20 mouse cellular contexts compared by ENCODE assay signal in genomic region chr4:138073086-138073485, GRCm38 (mm10).
DNase-seq lines count a peak whose midpoint lies in the region; ATAC-seq and TF ChIP-seq lines count a peak whose summit lies in the region.
"Had no signal": no experiment of that assay in that cellular context is flagged by ENCODE, and none has a peak within 500 bp of the region (broad histone marks: within the 10 kb centered on the region; RNA-seq: fewer than 3 reads in every experiment).

No protein-coding gene starts in this region.

- no peaks in the 10 kb centered on the region for H3K9me3 ChIP-seq in heart, embryonic 15.5 days (replicated peaks)
- no peaks in the 10 kb centered on the region for H3K9me3 ChIP-seq in midbrain, embryonic 16.5 days (replicated peaks; ENCODE audit: control insufficient read depth, low read length, poor library complexity, severe bottlenecking)
- H3K9me3 ChIP-seq in midbrain, embryonic 14.5 days (ENCODE audit: control insufficient read depth, low read length) = no peaks in the 10 kb centered on the region
- H3K9me3 ChIP-seq: embryonic facial prominence, embryonic 15.5 days; megakaryocyte, embryonic 14.5 days; midbrain, embryonic 13.5 days; neural tube, embryonic 13.5 days had no signal

- no peak overlapping the region for H3K4me3 ChIP-seq in heart, embryonic 15.5 days
- H3K4me3 ChIP-seq in kidney, adult 2 months (ENCODE audit: insufficient read depth, low read depth, low read length) = no peak overlapping the region
- H3K4me3 ChIP-seq in midbrain, embryonic 16.5 days (ENCODE audit: low read depth, low read length) = no peak overlapping the region
- no peak overlapping the region for H3K4me3 ChIP-seq in midbrain, embryonic 14.5 days (replicated peaks; ENCODE audit: low read depth, low read length)
- H3K4me3 ChIP-seq: embryonic facial prominence, embryonic 15.5 days; heart, adult 2 months; megakaryocyte, embryonic 14.5 days; midbrain, embryonic 13.5 days; neural tube, embryonic 13.5 days had no signal

- no peaks in the 10 kb centered on the region for H3K36me3 ChIP-seq in heart, embryonic 15.5 days
- H3K36me3 ChIP-seq in kidney, adult 2 months (ENCODE audit: control insufficient read depth, insufficient read depth, low read length) = no peaks in the 10 kb centered on the region; the same call in 1 of the 2 replicates
- no peaks in the 10 kb centered on the region for H3K36me3 ChIP-seq in midbrain, embryonic 16.5 days (ENCODE audit: control insufficient read depth, insufficient read depth, low read length)
- H3K36me3 ChIP-seq in midbrain, embryonic 14.5 days (ENCODE audit: control insufficient read depth, insufficient read depth, low read length) = peaks cover 26% of the 10 kb centered on the region

- H3K9ac ChIP-seq in heart, embryonic 15.5 days = no peak overlapping the region
- H3K9ac ChIP-seq in midbrain, embryonic 16.5 days (ENCODE audit: low read depth, low read length) = no peak overlapping the region
- H3K9ac ChIP-seq in midbrain, embryonic 14.5 days (replicated peaks; ENCODE audit: low read length) = no peak overlapping the region
- H3K9ac ChIP-seq: embryonic facial prominence, embryonic 15.5 days; liver, embryonic 14.5 days; lung, embryonic 14.5 days; midbrain, embryonic 13.5 days; neural tube, embryonic 13.5 days had no signal

- H3K4me1 ChIP-seq in heart, embryonic 15.5 days (replicated peaks) = peaks cover 24% of the 10 kb centered on the region
- H3K4me1 ChIP-seq in kidney, adult 2 months (ENCODE audit: control insufficient read depth, insufficient read depth, low read length) = peaks cover 20% of the 10 kb centered on the region
- H3K4me1 ChIP-seq in midbrain, embryonic 16.5 days (ENCODE audit: control insufficient read depth, insufficient read depth, low read length) = peaks cover 7% of the 10 kb centered on the region; the same call in 1 of the 2 replicates
- no peaks in the 10 kb centered on the region for H3K4me1 ChIP-seq in midbrain, embryonic 14.5 days (ENCODE audit: control insufficient read depth, insufficient read depth, low read length)

- peak overlapping the region; percentile 14; the same call in 1 of the 2 replicates for H3K27ac ChIP-seq in heart, embryonic 15.5 days
- H3K27ac ChIP-seq in kidney, adult 2 months (ENCODE audit: insufficient read depth, low read depth, low read length) = 0 out of 2 replicates have a peak overlapping the region, but pooled peaks have one; percentile 6
- H3K27ac ChIP-seq in midbrain, embryonic 16.5 days (ENCODE audit: low read length) = peak overlapping the region; percentile 33; the same call in 1 of the 2 replicates
- H3K27ac ChIP-seq in midbrain, embryonic 14.5 days (replicated peaks; ENCODE audit: low read depth, low read length) = no peak overlapping the region
- H3K27ac ChIP-seq: embryonic facial prominence, embryonic 15.5 days; liver, embryonic 14.5 days; midbrain, embryonic 13.5 days; neural tube, embryonic 13.5 days; stomach, postnatal 0 days had no signal

- DNase-seq in heart, adult 18-20 months = no peak
- DNase-seq in kidney, adult 2 months = no peak
- DNase-seq in kidney, adult 18-20 months = no peak
- DNase-seq in midbrain, embryonic 14.5 days = no peak
- DNase-seq in lung, postnatal 10 days = no peak
- DNase-seq: layer of hippocampus, postnatal 36 days; lung, embryonic 14.5 days; lung, postnatal 36 days; right cerebral cortex, postnatal 14 days had no signal

- ATAC-seq in heart, embryonic 15.5 days (replicated peaks; ENCODE audit: insufficient number of reproducible peaks, insufficient read depth, low FRiP score, low read depth) = no peak
- no peak for ATAC-seq in midbrain, embryonic 16.5 days
- ATAC-seq in midbrain, embryonic 14.5 days (ENCODE audit: low FRiP score, low TSS enrichment) = no peak
- ATAC-seq: forebrain, embryonic 14.5 days; intestine, embryonic 16.5 days; midbrain, embryonic 13.5 days had no signal

- no peaks in the 10 kb centered on the region for H3K27me3 ChIP-seq in heart, embryonic 15.5 days
- H3K27me3 ChIP-seq in kidney, adult 2 months (replicated peaks; ENCODE audit: control insufficient read depth, insufficient read depth, low read length) = no peaks in the 10 kb centered on the region
- H3K27me3 ChIP-seq in midbrain, embryonic 16.5 days (ENCODE audit: control insufficient read depth, insufficient read depth, low read depth, low read length) = no peaks in the 10 kb centered on the region
- H3K27me3 ChIP-seq in midbrain, embryonic 14.5 days (ENCODE audit: control insufficient read depth, insufficient read depth, low read length) = no peaks in the 10 kb centered on the region
- H3K27me3 ChIP-seq: embryonic facial prominence, embryonic 15.5 days; megakaryocyte, embryonic 14.5 days; midbrain, embryonic 13.5 days; neural tube, embryonic 13.5 days had no signal

- no peak for TF ChIP-seq CTCF in kidney, adult 2 months (conservative IDR thresholded peaks at IDR 0.05; ENCODE audit: insufficient read depth, insufficient read length, low read depth, low read length)

- no peak overlapping the region for H3K4me2 ChIP-seq in heart, embryonic 15.5 days
- no peak overlapping the region for H3K4me2 ChIP-seq in midbrain, embryonic 16.5 days (ENCODE audit: low read length)
- no peak overlapping the region for H3K4me2 ChIP-seq in midbrain, embryonic 14.5 days (ENCODE audit: low read length)
- H3K4me2 ChIP-seq: embryonic facial prominence, embryonic 15.5 days; lung, embryonic 14.5 days; midbrain, embryonic 13.5 days; neural tube, embryonic 13.5 days had no signal

- 80% methylated on average over 11 of the region's 11 CpGs for WGBS in heart, embryonic 15.5 days
- WGBS in kidney, adult 2 months = 74% methylated on average over 11 of the region's 11 CpGs
- WGBS in midbrain, embryonic 16.5 days = 89% methylated on average over 11 of the region's 11 CpGs
- 95% methylated on average over 11 of the region's 11 CpGs for WGBS in midbrain, embryonic 14.5 days

- no peak for TF ChIP-seq POLR2A in kidney, adult 2 months (IDR thresholded peaks at IDR 0.05; ENCODE audit: low read depth, low read length)
